Mouse (Mus musculus) small intestine, adult 2 months (tissue): ENCODE results near the gene Gpc6. TPM values are rescaled to one million over a fixed set of nuclear protein-coding genes. Genes with fewer than 3 reads are reported as not detected.

ENCODE experiments used
- H3K27ac ChIP-seq: fragments of 200-500 bp; 2 replicates; pipeline ENCODE4 v1.5.1; 2012; ENCODE audit warnings: low read depth, low read length, control low read depth, inconsistent platforms; ENCODE audit not compliant: insufficient read depth
- H3K27me3 ChIP-seq: fragments of 200-500 bp; 2 replicates; pipeline ENCODE4 v1.6.1; 2012; ENCODE audit warnings: mild to moderate bottlenecking, moderate library complexity, low read length, inconsistent platforms; ENCODE audit not compliant: control insufficient read depth, insufficient read depth
- H3K36me3 ChIP-seq: fragments of 200-500 bp; 2 replicates; pipeline ENCODE4 v1.6.1; 2012; ENCODE audit warnings: mild to moderate bottlenecking, low read length, control low read depth, inconsistent platforms; ENCODE audit not compliant: control insufficient read depth, insufficient read depth
- H3K4me1 ChIP-seq: fragments of 200-500 bp; 2 replicates; pipeline ENCODE4 v1.6.1; 2012; ENCODE audit warnings: low read length, inconsistent platforms, mixed read lengths; ENCODE audit not compliant: control insufficient read depth, insufficient read depth, insufficient read length
- H3K4me3 ChIP-seq: fragments of 200-500 bp; 2 replicates; pipeline ENCODE4 v1.5.1; 2012; ENCODE audit warnings: low read depth, mild to moderate bottlenecking, control low read depth, inconsistent platforms, low read length, moderate library complexity
- CTCF ChIP-seq: fragments of 200-500 bp; IDR thresholded peaks from 2 replicates; pipeline ENCODE4 v1.5.1; 2012; ENCODE audit warnings: low read depth, mild to moderate bottlenecking, control low read depth, inconsistent platforms, low read length, moderate library complexity, mixed read lengths; ENCODE audit not compliant: insufficient replicate concordance, insufficient read length; ENCODE audit errors: extremely low read depth
- POLR2A ChIP-seq: fragments of 200-500 bp; IDR thresholded peaks from 2 replicates; pipeline ENCODE4 v1.6.1; 2012; ENCODE audit warnings: low read depth, mild to moderate bottlenecking, control low read depth, inconsistent platforms, low read length, moderate library complexity
- WGBS: fragments of 180-500 bp; shearing (Covaris S2); methylation state at CpG from one replicate; pipeline ENCODE4 v1.1.7; 2018; 5-methylcytosine and 5-hydroxymethylcytosine counted together
- polyA plus RNA-seq: library from polyadenylated mRNA; depleted of rRNA; stranded (reverse); fragments of >200 nt; gene quantifications from 2 replicates; pipeline ENCODE4 v1.2.3, GENCODE M21; 2012

The Gpc6 gene
- polyA plus RNA-seq, 1 experiment, result 0.81 TPM

DNA sequence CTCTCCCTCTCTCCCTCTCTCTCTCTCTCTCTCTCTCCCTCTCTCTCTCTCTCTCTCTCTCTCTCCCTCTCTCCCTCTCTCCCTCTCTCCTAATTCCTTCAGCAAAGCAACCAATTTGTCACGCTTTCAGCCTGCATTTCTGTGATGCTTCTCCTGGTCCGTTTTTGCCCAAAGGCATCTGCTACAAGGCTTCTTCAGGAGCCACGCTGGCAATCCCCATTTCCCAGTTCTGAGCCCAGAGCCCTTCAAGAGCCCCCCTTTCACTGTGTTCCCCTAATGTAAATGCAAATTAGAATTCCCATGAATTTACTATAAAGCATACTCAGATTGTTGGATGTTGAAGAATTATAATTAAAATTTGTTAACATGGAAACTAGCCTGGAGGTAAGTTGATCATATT lies 686.0 kb downstream of the Gpc6 start:
- H3K4me3 ChIP-seq, result no peak overlapping the region
- WGBS, result 92% methylated on average over 3 of the region's 3 CpGs

DNA sequence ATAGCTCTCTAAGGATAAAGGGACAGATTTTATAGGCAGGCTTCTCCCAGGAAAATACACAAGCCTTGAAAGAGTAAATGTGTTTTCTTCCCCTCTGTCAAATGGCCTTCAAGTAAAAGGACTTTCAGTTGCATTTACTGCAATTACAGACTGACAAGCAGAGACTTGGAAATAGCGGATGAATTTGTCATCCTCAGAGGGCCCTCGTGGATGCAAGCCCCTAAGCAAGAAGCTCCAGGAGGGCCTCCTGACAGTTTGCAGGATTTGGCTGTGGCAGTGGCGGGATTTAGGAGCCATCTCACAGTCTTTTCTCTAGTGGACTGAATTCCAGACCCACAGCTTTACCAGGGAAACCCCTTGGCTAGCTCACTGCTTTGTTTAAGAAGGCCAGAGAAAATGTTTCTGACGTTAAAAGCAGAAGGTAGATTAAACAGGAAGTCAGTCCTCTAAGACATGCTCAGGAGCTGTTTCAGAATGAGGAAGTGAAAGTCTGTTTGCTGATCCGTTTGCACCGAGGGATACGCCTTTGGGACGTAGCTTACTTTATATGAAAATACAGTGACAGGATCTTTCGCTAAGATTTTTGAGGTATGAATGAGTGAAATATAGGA lies 700.1 kb downstream of the Gpc6 start:
- 57% methylated on average over 9 of the region's 9 CpGs for WGBS
- H3K27ac ChIP-seq, result no peak overlapping the region
- no peaks in the 10 kb centered on the region for H3K36me3 ChIP-seq
- H3K4me1 ChIP-seq, result no peaks in the 10 kb centered on the region
- no peaks in the 10 kb centered on the region for H3K27me3 ChIP-seq
- H3K4me3 ChIP-seq, result no peak overlapping the region
- TF ChIP-seq POLR2A (no peak), CTCF (no peak)

More for the DNA sequence above, 686.0 kb downstream of the Gpc6 start:
- no peaks in the 10 kb centered on the region for H3K36me3 ChIP-seq
- H3K27ac ChIP-seq, result no peak overlapping the region
- no peaks in the 10 kb centered on the region for H3K27me3 ChIP-seq
- no peak for TF ChIP-seq POLR2A
- TF ChIP-seq CTCF, result no peak
- H3K4me1 ChIP-seq, result no peaks in the 10 kb centered on the region

GRCm38 (mm10) chr14:117634238-117634940 lies 709.3 kb downstream of the Gpc6 start:
- WGBS, result 82% methylated on average over 14 of the region's 14 CpGs
- Histone ChIP-seq H3K4me1 (no peaks in the 10 kb centered on the region), H3K27me3 (no peaks in the 10 kb centered on the region), H3K4me3 (no peak overlapping the region), H3K27ac (no peak overlapping the region), H3K36me3 (no peaks in the 10 kb centered on the region)
- TF ChIP-seq POLR2A, result no peak
- no peak for TF ChIP-seq CTCF

GRCm38 (mm10) chr14:117641853-117642252 lies 716.7 kb downstream of the Gpc6 start:
- Histone ChIP-seq H3K27ac (no peak overlapping the region), H3K4me1 (no peaks in the 10 kb centered on the region), H3K36me3 (no peaks in the 10 kb centered on the region), H3K27me3 (no peaks in the 10 kb centered on the region), H3K4me3 (no peak overlapping the region)
- no peak for TF ChIP-seq POLR2A
- 63% methylated on average over 2 of the region's 2 CpGs for WGBS

GRCm38 (mm10) chr14:117643069-117643468 lies 718.0 kb downstream of the Gpc6 start:
- no peaks in the 10 kb centered on the region for H3K4me1 ChIP-seq
- 69% methylated on average over 1 of the region's 1 CpGs for WGBS

DNA sequence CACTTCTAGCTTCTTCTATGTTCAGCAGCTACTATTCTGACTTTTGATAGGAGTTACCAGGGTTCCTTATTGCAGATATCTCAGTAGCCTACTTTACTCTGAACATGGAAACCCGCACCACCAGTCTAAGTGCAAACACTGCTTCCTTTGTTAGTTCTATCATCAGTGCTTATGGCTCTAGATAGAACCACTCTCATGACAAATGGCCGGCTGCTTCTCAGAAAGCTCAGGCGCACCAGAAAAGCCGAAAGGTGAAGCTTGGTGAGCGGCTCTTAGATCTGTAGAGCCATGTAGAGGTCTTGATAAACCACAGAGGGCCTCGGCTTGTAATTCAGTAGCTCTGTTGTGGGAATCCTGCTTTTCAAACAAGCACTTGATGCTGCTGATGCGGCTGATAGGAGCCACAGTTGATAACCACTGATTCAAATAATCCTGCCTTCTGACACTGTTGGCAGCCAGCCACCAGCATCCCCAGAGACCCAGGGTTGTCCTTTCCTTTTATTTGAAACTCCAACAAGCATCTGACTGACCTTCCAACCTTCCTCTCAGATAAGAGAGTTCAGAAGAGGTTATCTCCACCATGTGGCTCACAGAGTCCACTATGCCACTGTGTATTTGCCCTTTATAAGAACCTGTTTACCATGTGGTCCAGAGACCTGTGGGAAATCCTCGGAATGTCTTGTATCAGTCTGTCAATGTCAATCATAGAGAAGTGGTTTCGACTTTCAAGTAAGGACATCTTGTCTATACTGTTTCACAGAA lies 723.3 kb downstream of the Gpc6 start:
- WGBS, result 31% methylated on average over 9 of the region's 9 CpGs
- no peaks in the 10 kb centered on the region for H3K27me3 ChIP-seq
- no peaks in the 10 kb centered on the region for H3K36me3 ChIP-seq
- no peak overlapping the region for H3K4me3 ChIP-seq
- H3K27ac ChIP-seq, result no peak overlapping the region
- TF ChIP-seq POLR2A, result no peak
- TF ChIP-seq CTCF, result no peak
- H3K4me1 ChIP-seq, result no peaks in the 10 kb centered on the region

More at GRCm38 (mm10) chr14:117643069-117643468, 718.0 kb downstream of the Gpc6 start:
- Histone ChIP-seq H3K27me3 (no peaks in the 10 kb centered on the region), H3K27ac (no peak overlapping the region), H3K4me3 (no peak overlapping the region), H3K36me3 (no peaks in the 10 kb centered on the region)
- TF ChIP-seq POLR2A (no peak), CTCF (no peak)

GRCm38 (mm10) chr14:117650141-117650540 lies 725.0 kb downstream of the Gpc6 start:
- TF ChIP-seq CTCF (no peak), POLR2A (no peak)

More at GRCm38 (mm10) chr14:117650141-117650540, 725.0 kb downstream of the Gpc6 start:
- Histone ChIP-seq H3K4me1 (no peaks in the 10 kb centered on the region), H3K27ac (no peak overlapping the region), H3K36me3 (no peaks in the 10 kb centered on the region), H3K4me3 (no peak overlapping the region), H3K27me3 (no peaks in the 10 kb centered on the region)
- WGBS, result 93% methylated on average over 4 of the region's 4 CpGs
